Mouse (Mus musculus) lung, embryonic 14.5 days (tissue): ENCODE data around the gene Ift46. TPM values are rescaled to one million over a fixed set of nuclear protein-coding genes. Genes with fewer than 3 reads are reported as not detected.
"Not testable (repeated sequence)": the region's sequence is repeated elsewhere in the genome, so short reads cannot be mapped to it uniquely, and the experiment has no call there.

Experiments used
- ATAC-seq: fragments of 200-750 bp; cut with Nextera tagmentation; 2 replicates; pipeline ENCODE4 v1.8.0; 2017; ENCODE audit warnings: mild to moderate bottlenecking, moderate TSS enrichment, moderate library complexity; ENCODE audit not compliant: insufficient read depth
- DNase-seq: peaks from one replicate; pipeline ENCODE4 v3.0.0-alpha.2; 2015
- H3K27ac ChIP-seq: fragments of 300-500 bp; sonication (generic); 2 replicates; pipeline ENCODE4 v1.5.1; 2014; ENCODE audit warnings: low read depth, mild to moderate bottlenecking, moderate library complexity
- H3K27me3 ChIP-seq: fragments of 300-500 bp; sonication (generic); 2 replicates; pipeline ENCODE4 v1.6.1; 2014; ENCODE audit warnings: low read length, control low read depth; ENCODE audit not compliant: insufficient read depth
- H3K36me3 ChIP-seq: fragments of 300-500 bp; sonication (generic); 2 replicates; pipeline ENCODE4 v1.6.1; 2014; ENCODE audit warnings: control low read depth; ENCODE audit not compliant: insufficient read depth
- H3K4me1 ChIP-seq: fragments of 300-500 bp; sonication (generic); 2 replicates; pipeline ENCODE4 v1.6.1; 2014; ENCODE audit warnings: antibody characterized with exemption, control low read depth; ENCODE audit not compliant: insufficient read depth
- H3K4me2 ChIP-seq: fragments of 300-500 bp; sonication (generic); 2 replicates; pipeline ENCODE4 v1.6.1; 2014; ENCODE audit warnings: mild to moderate bottlenecking
- H3K4me3 ChIP-seq: fragments of 300-500 bp; sonication (generic); 2 replicates; pipeline ENCODE4 v1.5.1; 2014; ENCODE audit warnings: low read depth, low read length
- H3K9ac ChIP-seq: fragments of 300-500 bp; sonication (generic); 2 replicates; pipeline ENCODE4 v1.6.1; 2014
- H3K9me3 ChIP-seq: fragments of 300-500 bp; sonication (generic); 2 replicates; pipeline ENCODE4 v1.6.1; 2016; ENCODE audit warnings: low read depth, low read length, control low read depth
- CTCF ChIP-seq: IDR thresholded peaks from 2 replicates; pipeline ENCODE4 v1.5.1; 2016; ENCODE audit warnings: antibody characterized with exemption, low read depth
- WGBS: fragments of 180-500 bp; shearing (Covaris S2); extraction: QIAGEN DNeasy Blood & Tissue Kit; methylation state at CpG from one replicate; pipeline ENCODE4 v1.1.7; 2014; 5-methylcytosine and 5-hydroxymethylcytosine counted together
- polyA plus RNA-seq: library from polyadenylated mRNA; unstranded; fragments of >200 nt; fragmentation: Nextera tagmentation; extraction: Ambion mirVana; gene quantifications from 2 replicates; pipeline ENCODE4 v1.2.1, GENCODE M21; 2014

The Ift46 gene
- polyA plus RNA-seq, 1 experiment from 2014 or later, result 106 TPM

GRCm38 (mm10) chr9:44760873-44761272, 6.8 kb upstream of the Ift46 start:
- ATAC-seq, result no peak
- Histone ChIP-seq H3K9ac (no peak overlapping the region), H3K27ac (no peak overlapping the region), H3K4me1 (peaks cover 10% of the 10 kb centered on the region; the same call in 1 of the 2 replicates), H3K36me3 (peaks cover 39% of the 10 kb centered on the region), H3K4me2 (no peak overlapping the region), H3K9me3 (no peaks in the 10 kb centered on the region), H3K27me3 (no peaks in the 10 kb centered on the region), H3K4me3 (no peak overlapping the region)
- TF ChIP-seq CTCF, result no peak
- WGBS, result 62% methylated on average over 2 of the region's 2 CpGs
- no peak for DNase-seq

DNA sequence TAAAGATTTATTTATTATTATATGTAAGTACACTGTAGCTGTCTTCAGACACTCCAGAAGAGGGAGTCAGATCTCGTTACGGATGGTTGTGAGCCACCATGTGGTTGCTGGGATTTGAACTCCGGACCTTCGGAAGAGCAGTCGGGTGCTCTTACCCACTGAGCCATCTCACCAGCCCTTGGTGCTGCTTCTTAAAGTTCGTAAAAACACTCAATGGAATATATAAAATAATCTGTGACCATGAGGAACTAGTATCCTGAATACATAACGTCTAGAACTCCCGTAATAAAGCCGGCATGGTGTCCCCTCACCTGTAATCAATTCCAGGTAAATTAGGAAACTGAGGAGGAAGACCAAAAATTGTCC, 304 bp downstream of the Ift46 start:
- not testable (repeated sequence) for H3K27me3 ChIP-seq, H3K9me3 ChIP-seq, DNase-seq, H3K27ac ChIP-seq, ATAC-seq, H3K36me3 ChIP-seq, H3K9ac ChIP-seq
- Histone ChIP-seq H3K4me3 (peak overlapping the region; percentile 100), H3K4me1 (peaks cover 11% of the 10 kb centered on the region; the same call in 1 of the 2 replicates), H3K4me2 (peak overlapping the region; percentile 75)
- 40% methylated on average over 7 of the region's 9 CpGs for WGBS

DNA sequence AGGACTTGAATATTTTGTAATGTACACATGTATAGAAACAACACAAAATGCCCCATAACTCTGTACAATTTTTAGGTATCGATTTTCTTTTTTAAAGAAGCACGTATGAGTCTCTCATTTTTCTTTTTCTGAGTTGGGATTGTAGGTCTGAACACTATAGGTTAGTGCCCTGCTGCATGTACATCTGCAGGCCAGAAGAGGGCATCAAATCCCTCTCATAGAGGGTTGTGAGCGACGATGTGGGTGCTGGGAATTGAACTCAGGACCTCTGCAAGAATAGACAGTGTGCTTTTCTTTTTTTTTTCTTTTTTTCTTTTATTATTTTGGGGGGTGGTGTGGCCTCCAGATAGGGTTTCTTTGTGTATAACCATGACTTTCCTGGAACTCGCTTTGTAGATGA, 3.7 kb downstream of the Ift46 start:
- Histone ChIP-seq H3K4me3 (no peak overlapping the region), H3K27me3 (no peaks in the 10 kb centered on the region), H3K4me2 (no peak overlapping the region), H3K9ac (no peak overlapping the region), H3K9me3 (no peaks in the 10 kb centered on the region), H3K27ac (no peak overlapping the region), H3K36me3 (peaks cover 11% of the 10 kb centered on the region; the same call in 1 of the 2 replicates), H3K4me1 (peaks cover 5% of the 10 kb centered on the region; the same call in 1 of the 2 replicates)
- 0 out of 2 replicates have a peak, but pooled peaks have one; percentile 4 for TF ChIP-seq CTCF
- WGBS, result 88% methylated on average over 5 of the region's 5 CpGs
- DNase-seq (no peak), ATAC-seq (no peak)

- Histone ChIP-seq H3K9ac (no peak overlapping the region), H3K4me2 (peak overlapping the region; percentile 88; the same call in 1 of the 2 replicates), H3K27me3 (no peaks in the 10 kb centered on the region), H3K4me3 (peak overlapping the region; percentile 76), H3K9me3 (no peaks in the 10 kb centered on the region), H3K4me1 (peaks cover 5% of the 10 kb centered on the region; the same call in 1 of the 2 replicates), H3K36me3 (peaks cover 15% of the 10 kb centered on the region; the same call in 1 of the 2 replicates), H3K27ac (no peak overlapping the region)
- ATAC-seq (no peak), DNase-seq (no peak)
- TF ChIP-seq CTCF, result no peak
- WGBS, result 22% methylated on average over 5 of the region's 5 CpGs
Measured at GRCm38 (mm10) chr9:44772392-44772749, 4.7 kb downstream of the Ift46 start.

- ATAC-seq (peak; percentile 100), DNase-seq (peak; percentile 98)
- Histone ChIP-seq H3K27ac (peak overlapping the region; percentile 91), H3K4me1 (peaks cover 5% of the 10 kb centered on the region; the same call in 1 of the 2 replicates), H3K9ac (peak overlapping the region; percentile 85), H3K4me3 (peak overlapping the region; percentile 76), H3K36me3 (peaks cover 15% of the 10 kb centered on the region; the same call in 1 of the 2 replicates), H3K27me3 (no peaks in the 10 kb centered on the region), H3K4me2 (peak overlapping the region; percentile 88), H3K9me3 (no peaks in the 10 kb centered on the region)
- under 1% methylated on average over 41 of the region's 41 CpGs for WGBS
- peak; percentile 87 for TF ChIP-seq CTCF
Measured at GRCm38 (mm10) chr9:44772750-44773651, 5.3 kb downstream of the Ift46 start.

- 0 out of 2 replicates have a peak, but pooled peaks cover 5% of the 10 kb centered on the region for H3K27me3 ChIP-seq
- DNase-seq, result no peak
- H3K36me3 ChIP-seq, result peaks cover 46% of the 10 kb centered on the region
- H3K27ac ChIP-seq, result no peak overlapping the region
- H3K4me1 ChIP-seq, result no peaks in the 10 kb centered on the region
- 75% methylated on average over 9 of the region's 9 CpGs for WGBS
- no peak for ATAC-seq
- no peak overlapping the region for H3K9ac ChIP-seq
- TF ChIP-seq CTCF, result no peak
- no peak overlapping the region for H3K4me3 ChIP-seq
- H3K4me2 ChIP-seq, result no peak overlapping the region
- no peaks in the 10 kb centered on the region for H3K9me3 ChIP-seq
Measured at GRCm38 (mm10) chr9:44792842-44793241, 25.1 kb downstream of the Ift46 start.

DNA sequence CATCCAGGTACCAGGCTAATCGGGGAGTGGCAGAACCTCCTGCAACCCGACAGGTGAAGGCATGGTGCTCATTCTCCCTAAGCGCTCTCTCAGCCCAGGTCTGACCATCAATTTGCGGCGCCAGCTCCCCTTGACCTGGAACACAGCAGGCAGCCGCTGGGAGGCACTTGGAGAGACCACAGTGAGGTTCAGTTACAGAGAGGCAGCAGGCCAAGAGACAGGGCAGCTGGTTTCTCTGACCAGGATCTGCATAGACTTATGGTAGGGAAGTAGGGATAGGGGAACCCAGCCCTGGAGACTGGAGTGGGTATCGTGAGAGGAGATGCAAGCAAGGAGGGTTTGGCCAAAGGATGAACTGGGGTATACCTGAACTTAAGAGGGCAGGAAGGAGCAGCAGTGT, 30.6 kb downstream of the Ift46 start:
- H3K4me1 ChIP-seq, result peaks cover 2% of the 10 kb centered on the region; the same call in 1 of the 2 replicates

More for the DNA sequence above, 30.6 kb downstream of the Ift46 start:
- WGBS, result 36% methylated on average over 7 of the region's 7 CpGs
- Histone ChIP-seq H3K4me3 (no peak overlapping the region), H3K9ac (no peak overlapping the region), H3K36me3 (no peaks in the 10 kb centered on the region; the same call in 1 of the 2 replicates), H3K27ac (no peak overlapping the region), H3K27me3 (peaks cover 29% of the 10 kb centered on the region), H3K4me2 (peak overlapping the region; percentile 97; the same call in 1 of the 2 replicates), H3K9me3 (no peaks in the 10 kb centered on the region)
- ATAC-seq (no peak), DNase-seq (no peak)
- no peak for TF ChIP-seq CTCF
